Mouse (Mus musculus) brain, embryonic 14.5 days (tissue): Measurements from ENCODE around the gene Hemgn. TPM values are rescaled to one million over a fixed set of nuclear protein-coding genes. Genes with fewer than 3 reads are reported as not detected.

Source experiments
- DNase-seq: peaks from one replicate; pipeline ENCODE4 v3.0.0-alpha.2; 2011; ENCODE audit warnings: low read depth
- CTCF ChIP-seq: fragments of 200-500 bp; IDR thresholded peaks from 2 replicates; pipeline ENCODE4 v1.5.1; 2012; ENCODE audit warnings: inconsistent platforms, mild to moderate bottlenecking, moderate library complexity, borderline replicate concordance; ENCODE audit not compliant: insufficient read depth, insufficient read length; ENCODE audit errors: extremely low read depth
- POLR2A ChIP-seq: fragments of 200-500 bp; IDR thresholded peaks from 2 replicates; pipeline ENCODE4 v1.6.1; 2012; ENCODE audit warnings: mild to moderate bottlenecking, inconsistent platforms, borderline replicate concordance; ENCODE audit not compliant: poor library complexity, insufficient read depth, insufficient read length, severe bottlenecking; ENCODE audit errors: extremely low read depth
- polyA plus RNA-seq: library from polyadenylated mRNA; depleted of rRNA; stranded (reverse); fragments of >200 nt; gene quantifications from 2 replicates; pipeline ENCODE4 v1.2.3, GENCODE M21; 2012

Gene Hemgn
- polyA plus RNA-seq, 1 experiment, result 0.30 TPM

DNA sequence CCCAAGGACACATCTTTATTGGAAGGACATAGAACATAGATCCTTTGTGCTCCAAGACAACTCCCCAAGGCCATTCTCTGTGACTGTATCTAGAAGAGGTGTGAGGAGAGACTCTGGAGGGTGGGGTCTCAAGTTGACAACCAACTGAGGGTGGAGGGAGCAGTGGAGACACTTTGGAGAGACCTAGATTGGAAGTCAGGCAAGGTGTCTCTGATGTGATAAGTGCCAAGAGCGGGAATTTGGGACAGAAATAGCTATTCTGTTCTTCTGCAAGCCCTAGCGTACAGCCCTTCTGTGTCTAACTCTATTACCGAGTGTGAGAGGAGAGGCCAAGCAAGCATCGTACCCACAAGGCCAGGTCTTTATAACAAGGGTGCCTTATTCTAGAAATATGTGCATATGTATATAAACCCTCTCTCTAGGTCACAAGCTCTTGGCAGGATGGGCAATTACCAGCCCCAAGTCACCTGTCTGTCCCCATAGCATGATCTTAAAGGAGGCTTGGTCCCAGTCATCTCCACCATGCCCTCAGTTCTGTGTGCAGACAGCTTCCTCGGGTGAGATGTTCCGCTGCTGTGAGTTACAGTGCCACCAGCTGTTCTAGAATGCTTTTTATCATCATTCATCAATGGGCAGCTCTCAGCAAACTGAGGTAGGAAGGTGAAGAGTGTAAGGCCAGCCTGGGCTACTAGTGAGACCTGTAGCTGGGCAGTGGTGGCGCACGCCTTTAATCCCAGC lies 6.2 kb downstream of the Hemgn start:
- TF ChIP-seq POLR2A, result no peak
- TF ChIP-seq CTCF, result no peak
- DNase-seq, result no peak

DNA sequence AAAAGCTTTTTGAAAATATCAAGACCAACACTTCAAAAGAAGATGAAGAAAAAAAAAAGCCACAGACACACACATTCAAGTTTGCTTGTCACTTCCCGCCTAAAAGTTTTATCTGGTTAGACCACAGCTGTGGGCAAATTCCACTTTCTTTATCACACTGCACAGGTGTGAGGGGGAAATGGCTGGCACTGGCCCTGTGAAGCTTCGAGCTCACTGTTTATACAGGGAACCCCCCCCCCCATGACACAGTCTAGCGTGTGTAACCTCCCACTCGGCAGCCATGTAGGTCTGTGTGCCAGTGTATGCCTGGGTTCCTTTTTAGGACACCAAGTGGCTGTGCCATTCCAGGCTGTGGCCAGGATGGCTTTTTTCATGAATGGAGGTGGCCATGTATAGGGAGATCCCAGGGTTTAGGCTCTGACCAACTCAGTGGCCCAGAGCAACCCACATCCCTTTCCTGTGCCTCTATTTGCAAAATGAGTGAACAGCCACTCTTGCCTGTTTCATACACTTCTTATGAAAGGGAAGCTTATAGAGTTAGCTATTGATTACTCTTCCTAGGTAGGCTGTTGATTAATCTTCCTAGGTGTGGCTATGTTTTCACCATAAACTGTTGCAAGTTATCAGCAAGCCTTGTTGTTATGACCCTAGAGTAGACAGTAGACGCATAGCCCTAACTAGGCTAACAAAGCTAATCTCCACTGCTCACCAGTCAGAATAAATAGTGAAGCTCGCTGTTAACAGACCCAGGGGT lies 9.1 kb downstream of the Hemgn start:
- no peak for DNase-seq
- TF ChIP-seq POLR2A (no peak), CTCF (no peak)

DNA sequence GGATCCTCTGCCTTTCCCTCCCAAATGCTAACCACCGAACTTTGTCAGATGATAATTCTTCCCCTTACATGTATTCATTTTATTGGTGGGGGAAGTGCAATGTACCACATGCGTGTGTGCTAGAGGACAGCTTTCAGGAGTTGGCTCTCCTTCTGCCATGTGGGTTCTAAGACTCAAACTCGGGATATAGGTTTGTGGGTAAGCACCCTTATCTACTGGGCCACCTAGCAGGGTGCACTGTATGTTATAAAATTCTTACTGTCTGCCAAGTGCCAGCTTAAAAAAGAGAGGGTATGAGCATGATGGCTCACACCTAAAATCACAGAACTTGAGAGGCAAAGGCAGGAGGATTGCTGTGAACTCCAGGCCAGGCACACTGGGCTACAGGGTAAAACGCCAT lies 14.5 kb downstream of the Hemgn start:
- DNase-seq, result no peak
- TF ChIP-seq POLR2A (no peak), CTCF (no peak)

DNA sequence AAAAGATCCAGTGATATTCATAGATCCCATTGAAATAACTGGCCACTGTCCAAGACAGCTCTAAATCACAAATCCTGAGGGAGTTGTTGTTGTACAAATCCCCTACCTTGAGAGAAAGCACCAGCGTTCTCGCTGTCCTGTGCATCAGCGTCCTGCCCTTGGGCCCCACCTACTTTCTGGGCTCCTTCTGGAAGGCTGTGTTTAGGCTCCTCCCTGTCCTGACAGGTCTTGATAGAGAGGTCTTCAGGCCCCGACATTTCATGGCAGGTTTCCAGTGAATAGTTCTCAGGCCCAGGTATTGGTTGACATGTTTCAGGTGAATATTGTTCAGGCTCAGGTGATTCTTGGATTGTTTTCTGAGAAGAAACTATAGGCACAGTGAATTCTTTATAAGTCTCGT lies 17.6 kb downstream of the Hemgn start:
- no peak for DNase-seq
- no peak for TF ChIP-seq POLR2A
- no peak for TF ChIP-seq CTCF

DNA sequence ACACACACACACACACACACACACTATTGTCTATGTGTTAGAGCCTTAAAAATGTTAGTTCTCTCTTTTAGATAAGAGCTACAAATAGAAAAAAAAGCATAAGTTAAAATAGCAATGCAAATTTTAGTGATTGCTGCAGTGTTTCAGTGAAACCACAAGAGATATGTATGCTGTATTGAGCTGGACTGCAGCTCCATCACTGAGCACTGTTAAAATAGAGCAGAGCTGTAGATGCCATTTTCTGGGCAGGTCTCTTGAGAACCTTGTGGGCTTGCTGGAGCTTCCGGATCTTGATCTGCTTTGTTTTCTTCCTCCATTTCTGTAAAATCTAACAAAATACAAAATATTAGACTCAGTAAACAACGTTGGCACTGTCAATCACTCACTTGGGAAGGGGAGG lies 18.9 kb downstream of the Hemgn start:
- TF ChIP-seq CTCF (no peak), POLR2A (no peak)

DNA sequence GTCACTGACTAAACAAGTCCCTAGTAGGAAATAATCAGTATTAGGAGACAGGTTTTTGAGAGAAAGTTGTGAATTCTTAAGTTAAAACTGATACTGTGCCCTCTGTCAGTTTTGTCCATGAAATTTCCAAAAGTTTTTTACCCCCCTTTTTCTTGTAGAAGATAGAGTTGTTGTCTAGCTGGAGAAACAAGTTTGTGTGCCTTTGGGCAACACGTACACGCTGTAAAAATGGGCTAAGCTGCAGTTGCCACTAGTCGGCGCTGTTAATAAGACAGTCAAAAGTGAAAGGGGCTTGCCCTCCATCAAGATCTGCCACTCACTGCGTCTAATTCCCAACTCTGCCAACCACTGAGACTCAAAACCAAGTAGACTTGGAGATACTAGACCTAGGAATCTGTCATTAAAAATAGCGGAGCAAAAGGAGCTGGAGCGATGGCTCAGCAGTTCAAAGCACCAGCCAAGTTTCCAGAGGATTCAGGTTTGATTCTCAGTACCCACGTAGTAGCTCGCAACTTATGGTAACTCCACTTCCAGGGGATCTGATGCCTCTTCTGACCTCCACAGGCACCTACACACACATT lies 22.8 kb downstream of the Hemgn start:
- peak; percentile 91 for DNase-seq

More for the DNA sequence above, 18.9 kb downstream of the Hemgn start:
- no peak for DNase-seq

DNA sequence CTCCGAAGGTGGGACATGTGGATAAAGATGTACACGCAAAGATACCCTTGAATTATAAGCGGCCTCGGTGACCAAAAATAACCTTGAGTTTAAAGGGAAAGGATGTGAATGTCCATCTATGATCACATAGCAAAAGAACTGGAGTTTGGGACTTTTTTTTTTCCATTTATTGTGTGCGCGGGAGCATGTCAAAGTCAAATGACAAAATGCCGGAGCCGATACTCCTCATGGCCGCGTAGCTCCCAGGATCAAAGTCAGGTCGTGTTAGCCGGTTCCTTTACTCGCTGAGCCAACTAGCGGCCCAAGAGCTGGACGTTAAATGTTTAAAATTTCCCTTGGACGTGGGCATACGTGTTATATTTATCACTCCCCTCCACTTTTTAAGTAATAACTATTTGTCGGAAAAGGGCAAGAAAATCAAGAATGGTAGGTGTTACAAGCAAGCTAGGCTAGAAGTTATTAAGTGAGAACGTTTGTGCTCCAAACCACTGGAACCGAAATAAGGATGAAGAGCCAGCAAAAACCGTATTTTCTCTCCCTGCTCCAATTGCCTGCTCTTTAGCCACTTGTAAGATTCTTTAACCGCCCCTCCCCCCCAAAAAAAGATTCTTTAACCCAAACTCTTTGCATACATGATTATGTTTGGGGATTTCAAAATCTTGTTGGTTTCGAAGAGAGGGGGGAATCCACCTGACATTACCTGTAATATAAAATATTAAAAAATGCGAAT lies 23.5 kb downstream of the Hemgn start:
- TF ChIP-seq POLR2A (no peak), CTCF (no peak)
- peak; percentile 73 for DNase-seq

More for the DNA sequence above, 22.8 kb downstream of the Hemgn start:
- TF ChIP-seq POLR2A (no peak), CTCF (peak; percentile 83; the same call in 1 of the 2 replicates)

DNA sequence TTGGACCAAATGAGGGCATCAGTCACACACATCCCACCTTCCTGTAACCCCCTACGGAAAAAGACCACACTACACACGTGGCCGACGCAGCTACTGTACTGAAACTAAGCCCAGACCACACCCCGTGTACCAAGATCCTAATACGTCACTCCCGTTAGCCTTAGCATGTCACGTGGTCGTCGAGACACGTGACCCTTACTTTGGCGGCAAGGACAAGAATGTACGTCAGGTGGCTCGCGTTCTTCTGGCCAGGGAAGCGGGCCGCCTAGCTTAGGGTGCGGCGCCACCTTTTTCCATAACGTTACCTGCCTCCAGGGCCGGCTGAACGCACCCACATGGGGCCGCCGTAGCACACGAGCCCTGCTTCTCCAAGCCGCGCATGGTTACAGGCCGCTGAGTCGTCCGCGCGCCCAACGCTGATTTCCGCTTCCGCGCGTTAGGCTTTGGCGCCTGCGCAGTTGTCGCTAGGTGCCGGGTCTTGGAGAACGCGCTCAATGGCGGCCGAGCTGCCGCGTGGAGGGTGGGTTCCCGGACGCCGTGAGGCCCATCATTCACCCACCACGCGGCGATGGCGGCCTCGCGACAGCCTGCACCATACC lies 24.2 kb downstream of the Hemgn start, which contains the start of gene Trmo:
Trmo (minus strand) TSS at position 425 of the 599 bp plus-strand sequence.
- TF ChIP-seq CTCF (no peak), POLR2A (peak; percentile 96)
- DNase-seq, result peak; percentile 99

DNA sequence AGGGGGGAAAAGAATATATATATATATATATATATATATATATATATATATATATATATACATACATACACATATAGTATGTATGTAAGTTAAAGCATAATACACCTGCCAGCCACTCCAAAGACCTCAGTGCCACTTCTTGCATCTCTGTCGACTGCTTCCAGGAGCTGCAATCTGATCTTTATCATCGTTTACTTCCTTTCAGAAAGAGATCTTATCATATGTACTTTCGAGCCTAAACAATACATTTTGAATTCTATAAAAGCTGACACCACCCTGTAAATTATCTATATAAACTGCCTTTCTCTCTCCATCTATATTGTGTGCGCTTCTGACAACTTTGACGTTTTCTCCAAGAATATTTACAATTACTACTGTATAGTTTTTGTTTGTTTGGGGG lies 24.8 kb downstream of the Hemgn start:
- TF ChIP-seq CTCF (no peak), POLR2A (no peak)
- peak; percentile 12 for DNase-seq

DNA sequence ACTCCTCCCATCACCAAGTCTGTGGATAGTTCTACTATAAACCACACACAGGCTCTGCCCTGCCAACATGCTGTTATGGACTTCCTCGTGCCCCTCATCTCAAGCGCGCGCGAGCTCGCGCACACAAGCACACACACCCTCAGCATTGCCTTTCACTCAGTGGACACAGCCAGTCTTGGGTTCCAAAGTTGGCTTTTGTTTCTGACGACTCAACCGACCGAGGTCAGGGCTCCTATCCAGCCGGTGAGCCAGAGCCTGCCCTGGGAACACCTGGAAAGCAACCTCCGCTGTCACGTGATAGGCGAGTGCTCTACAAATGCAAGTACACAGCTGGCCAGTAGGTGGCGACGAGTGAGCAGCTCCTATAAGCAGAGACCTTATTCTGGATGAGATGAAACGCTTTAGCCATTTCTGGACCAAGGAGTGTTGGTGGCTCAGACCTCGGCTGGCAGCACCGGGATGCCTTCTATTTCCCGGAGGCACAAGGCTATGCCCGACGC lies 38.4 kb downstream of the Hemgn start:
- no peak for TF ChIP-seq POLR2A
- peak; percentile 86 for TF ChIP-seq CTCF
- peak; percentile 83 for DNase-seq
